Mouse (Mus musculus) lung, postnatal 0 days (tissue): ENCODE results near the gene Pard3. TPM values are rescaled to one million over a fixed set of nuclear protein-coding genes. Genes with fewer than 3 reads are reported as not detected.

Experiments
- ATAC-seq: fragments of 200-750 bp; cut with Nextera tagmentation; 2 replicates; pipeline ENCODE4 v1.8.0; 2017; ENCODE audit warnings: moderate library complexity
- DNase-seq: peaks from one replicate; pipeline ENCODE4 v3.0.0-alpha.2; 2016; ENCODE audit warnings: low spot score
- H3K27ac ChIP-seq: fragments of 300-500 bp; sonication (generic); 2 replicates; pipeline ENCODE4 v1.5.1; 2014; ENCODE audit warnings: antibody characterized with exemption, mild to moderate bottlenecking, low read length, mixed read lengths
- H3K27me3 ChIP-seq: fragments of 300-500 bp; sonication (generic); replicated peaks from 2 replicates; pipeline ENCODE4 v1.6.1; 2014; ENCODE audit warnings: low read length, mixed read lengths; ENCODE audit not compliant: insufficient read depth
- H3K36me3 ChIP-seq: fragments of 300-500 bp; sonication (generic); 2 replicates; pipeline ENCODE4 v1.6.1; 2014; ENCODE audit warnings: low read length, mixed read lengths; ENCODE audit not compliant: insufficient read depth
- H3K4me1 ChIP-seq: fragments of 300-500 bp; sonication (generic); 2 replicates; pipeline ENCODE4 v1.6.1; 2014; ENCODE audit warnings: antibody characterized with exemption, low read depth, low read length, mixed read lengths; ENCODE audit not compliant: insufficient read depth
- H3K4me2 ChIP-seq: fragments of 300-500 bp; sonication (generic); replicated peaks from 2 replicates; pipeline ENCODE4 v1.6.1; 2014; ENCODE audit warnings: low read depth, mild to moderate bottlenecking, low read length, moderate library complexity, mixed read lengths
- H3K4me3 ChIP-seq: fragments of 300-500 bp; sonication (generic); 2 replicates; pipeline ENCODE4 v1.5.1; 2014; ENCODE audit warnings: low read depth, low read length
- H3K9ac ChIP-seq: fragments of 300-500 bp; sonication (generic); replicated peaks from 2 replicates; pipeline ENCODE4 v1.6.1; 2014; ENCODE audit warnings: low read depth, mild to moderate bottlenecking
- H3K9me3 ChIP-seq: fragments of 300-500 bp; sonication (generic); 2 replicates; pipeline ENCODE4 v1.6.1; 2016; ENCODE audit warnings: low read length, mixed read lengths
- CTCF ChIP-seq: IDR thresholded peaks from 2 replicates; pipeline ENCODE4 v1.5.1; 2016; ENCODE audit warnings: antibody characterized with exemption, mild to moderate bottlenecking
- EP300 ChIP-seq: IDR thresholded peaks from 2 replicates; pipeline ENCODE4 v1.6.1; 2016; ENCODE audit warnings: antibody characterized with exemption, mild to moderate bottlenecking, control low read depth
- WGBS: fragments of 180-500 bp; shearing (Covaris S2); extraction: QIAGEN DNeasy Blood & Tissue Kit; methylation state at CpG from one replicate; pipeline ENCODE4 v1.1.7; 2014; 5-methylcytosine and 5-hydroxymethylcytosine counted together
- polyA plus RNA-seq: library from polyadenylated mRNA; unstranded; fragments of >200 nt; fragmentation: Nextera tagmentation; extraction: Ambion mirVana; gene quantifications from 2 replicates; pipeline ENCODE4 v1.2.1, GENCODE M21; 2015

Pard3 gene
- polyA plus RNA-seq, 1 experiment from 2014 or later: 13.2 TPM

GRCm38 (mm10) chr8:127546161-127546560 is 482.5 kb downstream of the Pard3 start:
- Histone ChIP-seq H3K4me3 (no peak overlapping the region), H3K36me3 (no peaks in the 10 kb centered on the region), H3K27me3 (no peaks in the 10 kb centered on the region), H3K4me2 (no peak overlapping the region), H3K27ac (no peak overlapping the region), H3K9me3 (no peaks in the 10 kb centered on the region), H3K9ac (no peak overlapping the region), H3K4me1 (peaks cover 5% of the 10 kb centered on the region; the same call in 1 of the 2 replicates)
- whole genome bisulfite sequencing: 67% methylated on average over 2 of the region's 2 CpGs
- no peak; the same call in 1 of the 2 replicates for ATAC-seq
- peak; percentile 16 for DNase-seq
- TF ChIP-seq CTCF (no peak), EP300 (no peak)

- 93% methylated on average over 4 of the region's 4 CpGs for WGBS
- Histone ChIP-seq H3K27ac (no peak overlapping the region), H3K4me1 (no peaks in the 10 kb centered on the region), H3K4me2 (no peak overlapping the region), H3K4me3 (no peak overlapping the region), H3K9me3 (no peaks in the 10 kb centered on the region), H3K27me3 (no peaks in the 10 kb centered on the region), H3K36me3 (no peaks in the 10 kb centered on the region), H3K9ac (no peak overlapping the region)
- ATAC-seq: no peak
- TF ChIP-seq EP300: no peak
- no peak for TF ChIP-seq CTCF
- DNase-seq: no peak
These were observed 487.2 kb downstream of the Pard3 start for GRCm38 (mm10) chr8:127550928-127551327.

- Histone ChIP-seq H3K27me3 (no peaks in the 10 kb centered on the region), H3K4me2 (no peak overlapping the region), H3K4me1 (no peaks in the 10 kb centered on the region), H3K4me3 (no peak overlapping the region), H3K9me3 (no peaks in the 10 kb centered on the region), H3K36me3 (no peaks in the 10 kb centered on the region), H3K9ac (no peak overlapping the region), H3K27ac (no peak overlapping the region)
- TF ChIP-seq EP300 (no peak), CTCF (peak; percentile 37)
- DNase-seq: no peak
- ATAC-seq: 0 out of 2 replicates have a peak, but pooled peaks have one; percentile 17
- WGBS: 64% methylated on average over 11 of the region's 11 CpGs
These were observed 488.5 kb downstream of the Pard3 start for GRCm38 (mm10) chr8:127552161-127552595.

GRCm38 (mm10) chr8:127552836-127553235 is 489.1 kb downstream of the Pard3 start:
- ATAC-seq: no peak
- Histone ChIP-seq H3K4me2 (no peak overlapping the region), H3K9ac (no peak overlapping the region), H3K9me3 (no peaks in the 10 kb centered on the region), H3K4me3 (no peak overlapping the region), H3K36me3 (no peaks in the 10 kb centered on the region), H3K27ac (no peak overlapping the region), H3K27me3 (no peaks in the 10 kb centered on the region), H3K4me1 (no peaks in the 10 kb centered on the region)
- WGBS: 89% methylated on average over 13 of the region's 13 CpGs
- DNase-seq: no peak
- TF ChIP-seq EP300 (no peak), CTCF (no peak)

GRCm38 (mm10) chr8:127553582-127553981 is 489.9 kb downstream of the Pard3 start:
- no peaks in the 10 kb centered on the region for H3K9me3 ChIP-seq
- TF ChIP-seq EP300: no peak
- TF ChIP-seq CTCF: no peak
- 78% methylated on average over 5 of the region's 5 CpGs for WGBS
- ATAC-seq (no peak), DNase-seq (no peak)
- H3K27me3 ChIP-seq: no peaks in the 10 kb centered on the region
- no peak overlapping the region for H3K4me3 ChIP-seq
- no peak overlapping the region for H3K27ac ChIP-seq
- no peaks in the 10 kb centered on the region for H3K4me1 ChIP-seq
- H3K36me3 ChIP-seq: no peaks in the 10 kb centered on the region
- no peak overlapping the region for H3K9ac ChIP-seq
- H3K4me2 ChIP-seq: no peak overlapping the region

GRCm38 (mm10) chr8:127555795-127556194 is 492.1 kb downstream of the Pard3 start:
- Histone ChIP-seq H3K27ac (no peak overlapping the region), H3K27me3 (no peaks in the 10 kb centered on the region), H3K9ac (no peak overlapping the region), H3K4me3 (no peak overlapping the region), H3K9me3 (no peaks in the 10 kb centered on the region), H3K4me2 (no peak overlapping the region), H3K36me3 (no peaks in the 10 kb centered on the region; the same call in 1 of the 2 replicates), H3K4me1 (no peaks in the 10 kb centered on the region)
- WGBS: 72% methylated on average over 2 of the region's 2 CpGs
- ATAC-seq: no peak
- no peak for DNase-seq
- no peak for TF ChIP-seq EP300
- TF ChIP-seq CTCF: no peak

GRCm38 (mm10) chr8:127556964-127557363 is 493.3 kb downstream of the Pard3 start:
- ATAC-seq: no peak
- H3K4me1 ChIP-seq: no peaks in the 10 kb centered on the region
- H3K27me3 ChIP-seq: no peaks in the 10 kb centered on the region
- WGBS: 54% methylated on average over 11 of the region's 11 CpGs
- DNase-seq: no peak
- no peak overlapping the region for H3K4me2 ChIP-seq
- H3K36me3 ChIP-seq: no peaks in the 10 kb centered on the region; the same call in 1 of the 2 replicates
- TF ChIP-seq EP300 (no peak), CTCF (no peak)
- no peak overlapping the region for H3K4me3 ChIP-seq
- H3K9me3 ChIP-seq: no peaks in the 10 kb centered on the region
- no peak overlapping the region for H3K27ac ChIP-seq
- no peak overlapping the region for H3K9ac ChIP-seq
